Mouse (Mus musculus) megakaryocyte, embryonic 14.5 days (primary cell): Measurements from ENCODE around the gene Ppt2.

Experiments used
- FLI1 ChIP-seq: IDR thresholded peaks from 2 replicates; pipeline ENCODE4 v1.6.1; 2012; ENCODE audit warnings: low read length, inconsistent platforms, mixed read lengths
- GATA1 ChIP-seq: IDR thresholded peaks from 3 replicates; pipeline ENCODE4 v1.6.1; 2012; ENCODE audit warnings: mixed read lengths, low read length, inconsistent platforms, borderline replicate concordance

DNA sequence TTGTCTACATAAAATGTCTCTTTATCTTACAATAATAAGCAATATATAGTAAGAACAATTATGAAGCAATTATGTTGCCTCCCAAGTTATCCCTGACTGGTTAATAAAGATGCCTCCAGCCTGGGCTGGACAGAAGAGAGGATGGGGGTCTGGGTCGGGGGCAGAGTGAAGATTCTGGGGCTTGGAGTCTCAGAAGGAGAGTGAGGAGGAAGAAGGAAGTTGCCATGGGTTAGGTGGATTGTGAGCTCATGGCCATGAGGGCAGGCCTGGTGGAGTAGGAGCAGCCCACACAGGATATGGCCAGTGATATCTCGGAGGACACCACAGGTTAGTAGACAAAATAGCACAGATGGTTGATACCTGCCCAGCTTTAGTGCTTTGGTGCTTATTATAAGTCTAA lies 29.8 kb upstream of the Ppt2 start:
- no peak for TF ChIP-seq GATA1
- no peak for TF ChIP-seq FLI1
